Mouse (Mus musculus) kidney, postnatal 36 days (tissue): ENCODE data around the gene Ptprj.

Experiments used
- DNase-seq, 2 experiments: peaks; one replicate each; pipeline ENCODE4 v3.0.0; 2021 to 2022; ENCODE audit warnings: mixed read lengths in 2 of 2

The Ptprj gene

GRCm38 (mm10) chr2:90580236-90581005 lies at the start of gene Ptprj:
TSS of gene Ptprj (minus strand) at chr2:90580647.
- peak; percentile 81 to 82 for DNase-seq

- DNase-seq, result no peak
These were observed 49.1 kb upstream of the Ptprj start for GRCm38 (mm10) chr2:90629552-90629951.

- no peak for DNase-seq
These were observed 47.8 kb upstream of the Ptprj start for GRCm38 (mm10) chr2:90628261-90628660.

GRCm38 (mm10) chr2:90624920-90625319 lies 44.5 kb upstream of the Ptprj start:
- DNase-seq, result peak; percentile 86 to 88

- peak; percentile 86 to 88 for DNase-seq
These were observed 43.9 kb upstream of the Ptprj start for GRCm38 (mm10) chr2:90624339-90624738.

GRCm38 (mm10) chr2:90620815-90621214 lies 40.4 kb upstream of the Ptprj start:
- no peak for DNase-seq

- no peak for DNase-seq
These were observed 39.2 kb upstream of the Ptprj start for GRCm38 (mm10) chr2:90619648-90620047.

GRCm38 (mm10) chr2:90614651-90615171 lies 34.3 kb upstream of the Ptprj start:
- no peak for DNase-seq

GRCm38 (mm10) chr2:90613591-90613990 lies 33.1 kb upstream of the Ptprj start:
- no peak for DNase-seq

GRCm38 (mm10) chr2:90613006-90613405 lies 32.6 kb upstream of the Ptprj start:
- DNase-seq, result no peak

GRCm38 (mm10) chr2:90611959-90612571 lies 31.6 kb upstream of the Ptprj start:
- peak in 1 of 2 experiments; percentile 5 for DNase-seq

GRCm38 (mm10) chr2:90601056-90601455 lies 20.6 kb upstream of the Ptprj start:
- DNase-seq, result no peak

- DNase-seq, result no peak
These were observed 7.7 kb upstream of the Ptprj start for GRCm38 (mm10) chr2:90588141-90588540.

- no peak for DNase-seq
These were observed 4.1 kb upstream of the Ptprj start for GRCm38 (mm10) chr2:90584506-90584905.

- peak; percentile 36 to 46 for DNase-seq
These were observed 3.2 kb upstream of the Ptprj start for GRCm38 (mm10) chr2:90583628-90584131.

- DNase-seq, result no peak
These were observed 2.4 kb upstream of the Ptprj start for GRCm38 (mm10) chr2:90582814-90583213.

GRCm38 (mm10) chr2:90582311-90582710 lies 1.9 kb upstream of the Ptprj start:
- DNase-seq, result no peak

GRCm38 (mm10) chr2:90581796-90582125 lies 1.3 kb upstream of the Ptprj start:
- no peak for DNase-seq

- peak in 1 of 2 experiments; percentile 26 for DNase-seq
These were observed 754 bp upstream of the Ptprj start for GRCm38 (mm10) chr2:90581006-90581795.

GRCm38 (mm10) chr2:90579728-90580235 lies 665 bp downstream of the Ptprj start:
- peak; percentile 67 to 84 for DNase-seq

- peak in 1 of 2 experiments; percentile 31 for DNase-seq
These were observed 1.3 kb downstream of the Ptprj start for GRCm38 (mm10) chr2:90579038-90579727.
